Mouse (Mus musculus) frontal cortex, postnatal 36 days (tissue): ENCODE data around the gene Gm49320.
"Not testable (repeated sequence)": the region's sequence is repeated elsewhere in the genome, so short reads cannot be mapped to it uniquely, and the experiment has no call there.

ENCODE experiments used
- DNase-seq, 2 experiments: peaks; one replicate each; pipeline ENCODE4 v3.0.0; 2022; ENCODE audit warnings: low spot score in 2 of 2

Gene Gm49320

GRCm38 (mm10) chr8:4226739-4227347 lies 11.8 kb upstream of the Gm49320 start, which contains the start of gene Lrrc8e:
TSS of gene Lrrc8e (plus strand) at chr8:4226827.
- no peak for DNase-seq

- no peak for DNase-seq
These were observed 10.7 kb upstream of the Gm49320 start for GRCm38 (mm10) chr8:4227919-4228318.

GRCm38 (mm10) chr8:4229784-4230183 lies 8.9 kb upstream of the Gm49320 start:
- no peak for DNase-seq

GRCm38 (mm10) chr8:4230612-4231351 lies 7.9 kb upstream of the Gm49320 start:
- no peak for DNase-seq

GRCm38 (mm10) chr8:4237814-4238433 lies 741 bp upstream of the Gm49320 start:
- no peak for DNase-seq

GRCm38 (mm10) chr8:4239193-4239890 lies 677 bp downstream of the Gm49320 start:
- DNase-seq, result no peak

GRCm38 (mm10) chr8:4245061-4245460 lies 6.4 kb downstream of the Gm49320 start:
- DNase-seq, result no peak

- no peak for DNase-seq
These were observed 7.1 kb downstream of the Gm49320 start for GRCm38 (mm10) chr8:4245737-4246136.

GRCm38 (mm10) chr8:4247241-4247640 lies 8.6 kb downstream of the Gm49320 start:
- DNase-seq, result no peak

- DNase-seq, result no peak
These were observed 9.4 kb downstream of the Gm49320 start, which contains the start of gene Tgfbr3l for GRCm38 (mm10) chr8:4247951-4248540. TSS of gene Tgfbr3l (plus strand) at chr8:4248214.

- no peak for DNase-seq
These were observed 10.5 kb downstream of the Gm49320 start for GRCm38 (mm10) chr8:4249213-4249612.

GRCm38 (mm10) chr8:4250306-4250970 lies 11.8 kb downstream of the Gm49320 start:
- DNase-seq, result peak; percentile 83 to 86

- no peak for DNase-seq
These were observed 13.6 kb downstream of the Gm49320 start for GRCm38 (mm10) chr8:4252116-4252760.

GRCm38 (mm10) chr8:4252934-4253841 lies 14.5 kb downstream of the Gm49320 start, which contains the start of gene Snapc2:
TSS of gene Snapc2 (plus strand) at chr8:4253080.
- peak; percentile 95 to 96 for DNase-seq

GRCm38 (mm10) chr8:4254001-4254400 lies 15.3 kb downstream of the Gm49320 start:
- peak in 1 of 2 experiments; percentile 76 for DNase-seq

GRCm38 (mm10) chr8:4255471-4255870 lies 16.8 kb downstream of the Gm49320 start:
- not testable (repeated sequence) for DNase-seq

- DNase-seq, result peak; percentile 85 to 91
These were observed 18.2 kb downstream of the Gm49320 start for GRCm38 (mm10) chr8:4256911-4257310.

GRCm38 (mm10) chr8:4257350-4257749 lies 18.7 kb downstream of the Gm49320 start:
- DNase-seq, result no peak

- peak; percentile 84 to 86 for DNase-seq
These were observed 19.6 kb downstream of the Gm49320 start for GRCm38 (mm10) chr8:4258233-4258632.
